Mouse (Mus musculus): Measurements from ENCODE around the gene Slc12a3.

The Slc12a3 gene

DNA sequence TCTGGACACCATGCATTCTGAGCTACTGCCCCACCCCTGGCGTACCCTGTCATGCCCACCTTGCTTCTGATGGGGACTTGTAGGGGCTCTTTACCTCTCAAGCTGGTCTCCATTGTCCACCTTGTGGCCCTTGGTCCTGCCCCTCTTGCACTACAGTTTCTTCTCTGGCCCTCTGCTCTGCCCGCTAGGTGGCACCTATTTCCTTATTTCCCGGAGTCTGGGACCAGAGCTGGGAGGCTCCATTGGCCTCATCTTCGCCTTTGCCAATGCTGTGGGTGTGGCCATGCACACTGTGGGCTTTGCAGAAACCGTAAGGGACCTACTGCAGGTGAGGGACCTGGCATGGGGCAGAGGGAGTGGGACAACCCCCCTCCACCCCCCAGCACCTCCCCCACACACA lies 4.3 kb downstream of the Slc12a3 start:
- peak; percentile 5 for DNase-seq (ENCODE audit: low spot score)

DNA sequence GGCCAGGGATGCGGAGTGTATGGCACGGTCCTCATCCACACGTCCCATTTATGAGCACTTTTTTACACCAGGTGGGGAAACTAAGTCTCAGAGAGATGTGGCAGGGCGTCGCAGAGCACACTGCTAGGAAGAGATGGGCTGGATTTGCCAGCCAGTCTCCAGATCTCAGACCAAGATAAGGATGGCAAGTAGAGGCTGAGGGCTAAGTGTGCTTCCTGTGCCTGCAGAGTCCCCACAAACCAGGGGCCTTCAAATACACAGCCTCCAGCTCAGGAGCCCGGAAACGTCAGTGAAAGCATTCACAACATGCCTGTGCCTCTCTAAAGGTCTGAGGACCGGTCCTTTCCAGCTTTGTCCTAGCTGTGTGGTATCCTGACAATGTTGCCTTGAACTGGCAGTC lies 8.6 kb downstream of the Slc12a3 start:
- no peak for DNase-seq (ENCODE audit: low spot score)

DNA sequence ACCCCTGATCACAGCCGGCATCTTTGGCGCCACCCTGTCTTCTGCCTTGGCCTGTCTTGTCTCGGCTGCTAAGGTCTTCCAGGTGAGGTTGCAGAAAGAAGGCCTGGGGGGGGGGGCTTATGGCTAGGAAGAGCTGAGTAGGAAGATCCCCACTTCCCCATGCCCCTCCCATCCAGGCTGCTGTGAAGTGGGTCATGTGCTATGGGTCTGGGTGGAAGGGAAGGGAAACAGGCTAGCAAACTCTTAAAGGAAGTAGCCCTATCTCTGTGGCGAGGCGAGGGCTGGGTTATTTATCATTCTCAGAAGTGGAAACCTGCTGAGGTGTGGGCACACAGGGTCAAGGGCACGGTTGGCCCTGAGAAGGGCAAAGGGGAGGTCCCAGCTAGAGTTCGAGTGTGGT lies 11.8 kb downstream of the Slc12a3 start:
- DNase-seq (ENCODE audit: low spot score) = no peak

GRCm38 (mm10) chr8:94342691-94343090 lies 13.7 kb downstream of the Slc12a3 start:
- no peak for DNase-seq (ENCODE audit: low spot score)

DNA sequence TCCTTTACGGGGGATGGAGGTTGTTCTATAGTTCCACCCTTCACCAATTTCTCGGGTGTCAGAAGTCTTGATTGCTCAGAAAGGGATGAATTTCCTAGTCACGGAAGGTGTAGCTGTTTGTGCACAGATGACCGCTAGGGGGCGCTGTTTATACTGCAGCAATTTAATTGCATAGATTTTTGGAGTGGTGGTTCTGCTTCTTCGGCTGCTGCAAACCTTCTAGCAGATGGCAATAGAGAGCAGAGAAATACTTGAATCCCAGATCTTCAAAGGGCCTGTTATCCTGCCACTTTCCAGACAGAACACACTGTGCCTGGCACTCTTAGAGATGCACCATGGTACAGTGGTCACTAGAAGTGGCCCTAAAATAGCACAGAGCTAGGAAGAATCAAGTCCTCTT lies 14.3 kb downstream of the Slc12a3 start:
- peak; percentile 79 for DNase-seq (ENCODE audit: low spot score)

- DNase-seq (ENCODE audit: low spot score) = no peak
Measured at GRCm38 (mm10) chr8:94343778-94344320, 14.8 kb downstream of the Slc12a3 start.

GRCm38 (mm10) chr8:94345657-94346056 lies 16.7 kb downstream of the Slc12a3 start:
- DNase-seq (ENCODE audit: low spot score) = no peak

DNA sequence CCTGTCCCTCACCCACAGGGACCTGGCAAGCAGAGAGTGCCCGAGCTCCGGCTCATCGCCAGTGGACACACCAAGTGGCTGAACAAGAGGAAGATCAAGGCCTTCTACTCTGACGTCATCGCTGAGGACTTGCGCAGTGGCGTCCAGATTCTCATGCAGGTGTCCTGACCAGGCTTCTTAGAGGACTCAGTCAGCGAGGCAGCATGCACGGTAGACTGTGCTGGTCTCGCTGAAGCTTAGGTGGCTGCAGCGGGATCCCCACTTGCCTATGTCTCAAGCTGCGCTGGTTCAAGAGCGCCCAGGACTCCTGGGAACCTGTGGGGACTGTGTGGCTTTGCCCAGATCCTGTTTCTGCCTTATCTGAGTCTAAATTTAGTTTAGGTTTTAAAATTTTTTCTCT lies 17.3 kb downstream of the Slc12a3 start:
- no peak for DNase-seq (ENCODE audit: low spot score)

DNA sequence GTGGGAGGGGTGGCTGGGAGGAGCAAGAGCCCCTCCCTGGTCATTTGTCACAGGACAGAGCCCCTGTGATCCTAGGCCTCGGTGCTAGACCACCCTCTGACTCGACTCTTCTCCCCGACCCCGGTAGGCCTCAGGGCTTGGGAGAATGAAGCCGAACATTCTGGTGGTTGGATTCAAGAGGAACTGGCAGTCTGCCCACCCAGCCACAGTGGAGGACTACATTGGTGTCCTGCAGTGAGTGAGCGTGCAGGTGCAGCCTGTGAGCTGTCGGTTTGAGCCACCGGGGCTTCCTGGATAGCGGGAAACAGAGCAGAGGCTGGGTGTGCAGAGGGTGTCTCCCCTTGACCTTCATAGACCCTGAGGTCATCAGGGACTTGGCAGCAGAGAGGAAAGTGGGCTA lies 19.4 kb downstream of the Slc12a3 start:
- no peak for DNase-seq (ENCODE audit: low spot score)

GRCm38 (mm10) chr8:94354069-94354531 lies 25.1 kb downstream of the Slc12a3 start:
- DNase-seq (ENCODE audit: low spot score) = no peak

- no peak for DNase-seq (ENCODE audit: low spot score)
Measured at GRCm38 (mm10) chr8:94354571-94354970, 25.6 kb downstream of the Slc12a3 start.

DNA sequence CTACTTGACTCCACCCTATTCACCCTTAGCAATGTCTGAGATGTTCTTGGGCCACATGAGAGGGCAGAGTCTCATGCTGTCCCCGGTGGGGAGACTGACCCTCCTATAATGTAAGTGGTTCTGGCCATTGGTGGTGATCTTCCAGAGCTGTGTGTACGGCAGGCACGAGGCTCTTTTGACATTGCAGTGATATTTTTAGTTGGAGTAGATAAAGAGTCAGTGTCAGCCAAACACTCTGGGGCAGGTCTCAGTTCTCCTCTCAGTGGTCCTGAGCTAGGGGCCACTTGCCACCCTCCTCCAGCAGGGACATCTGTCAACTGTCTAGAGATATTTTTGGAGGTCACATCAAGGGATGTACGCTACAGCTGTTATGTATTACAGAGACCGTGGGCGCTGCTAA lies 28.2 kb downstream of the Slc12a3 start:
- DNase-seq (ENCODE audit: low spot score) = no peak

DNA sequence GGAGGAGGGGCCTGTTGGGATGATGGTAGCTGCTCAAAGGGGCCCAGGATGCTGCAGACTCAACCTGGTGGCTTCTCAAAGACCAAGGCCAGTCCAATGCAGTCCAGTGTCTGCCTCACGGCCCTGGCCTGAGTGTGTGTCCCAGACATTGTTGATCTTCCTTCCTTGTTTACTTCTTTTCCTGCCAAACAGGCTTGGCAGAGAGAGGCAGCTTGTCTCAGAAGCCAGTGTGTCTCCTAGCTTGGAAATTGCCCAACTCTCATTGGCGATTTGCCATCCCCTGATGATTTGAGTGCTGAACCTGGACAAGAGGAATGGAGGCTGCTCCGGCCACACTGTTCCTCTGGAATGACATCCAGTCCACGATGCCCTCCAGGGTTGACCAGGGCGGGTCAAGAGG lies 29.5 kb downstream of the Slc12a3 start:
- no peak for DNase-seq (ENCODE audit: low spot score)

- DNase-seq (ENCODE audit: low spot score) = no peak
Measured at GRCm38 (mm10) chr8:94361774-94362431, 32.9 kb downstream of the Slc12a3 start.

DNA sequence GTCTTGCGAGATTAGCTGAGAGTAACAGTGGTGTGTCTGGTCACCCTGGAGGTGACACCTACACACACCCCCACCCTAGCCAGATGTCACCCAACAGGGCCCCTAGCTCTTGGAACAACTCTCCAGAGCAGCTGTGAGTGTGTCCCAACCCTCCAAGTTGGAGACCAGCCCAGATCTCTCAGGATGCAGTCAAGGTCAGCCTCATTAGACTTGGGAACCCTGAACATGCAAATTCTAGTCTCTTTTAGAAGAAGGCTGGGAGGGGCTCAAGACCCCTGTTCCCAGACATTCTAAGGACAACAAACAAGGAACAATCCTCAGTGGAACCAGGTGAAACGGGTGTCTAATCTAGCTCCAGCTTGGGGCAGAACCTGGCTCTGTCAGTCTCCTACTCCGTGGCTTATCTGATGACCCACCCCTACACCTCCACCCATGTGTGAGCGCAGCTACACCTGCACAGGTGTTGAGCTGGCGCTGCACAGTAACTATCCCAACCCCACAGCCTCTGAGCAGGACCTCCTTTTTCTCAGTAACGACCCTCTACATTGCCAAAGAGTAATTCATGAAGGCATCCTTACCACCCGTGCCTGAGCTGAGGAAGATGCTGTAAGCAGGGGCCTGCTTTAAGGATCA lies 33.7 kb downstream of the Slc12a3 start:
- DNase-seq (ENCODE audit: low spot score) = no peak

GRCm38 (mm10) chr8:94363288-94363688 lies 34.3 kb downstream of the Slc12a3 start:
- peak; percentile 15 for DNase-seq (ENCODE audit: low spot score)

GRCm38 (mm10) chr8:94363906-94364305 lies 34.9 kb downstream of the Slc12a3 start:
- DNase-seq (ENCODE audit: low spot score) = no peak

GRCm38 (mm10) chr8:94364686-94365312 lies 35.8 kb downstream of the Slc12a3 start:
- DNase-seq (ENCODE audit: low spot score) = no peak

DNA sequence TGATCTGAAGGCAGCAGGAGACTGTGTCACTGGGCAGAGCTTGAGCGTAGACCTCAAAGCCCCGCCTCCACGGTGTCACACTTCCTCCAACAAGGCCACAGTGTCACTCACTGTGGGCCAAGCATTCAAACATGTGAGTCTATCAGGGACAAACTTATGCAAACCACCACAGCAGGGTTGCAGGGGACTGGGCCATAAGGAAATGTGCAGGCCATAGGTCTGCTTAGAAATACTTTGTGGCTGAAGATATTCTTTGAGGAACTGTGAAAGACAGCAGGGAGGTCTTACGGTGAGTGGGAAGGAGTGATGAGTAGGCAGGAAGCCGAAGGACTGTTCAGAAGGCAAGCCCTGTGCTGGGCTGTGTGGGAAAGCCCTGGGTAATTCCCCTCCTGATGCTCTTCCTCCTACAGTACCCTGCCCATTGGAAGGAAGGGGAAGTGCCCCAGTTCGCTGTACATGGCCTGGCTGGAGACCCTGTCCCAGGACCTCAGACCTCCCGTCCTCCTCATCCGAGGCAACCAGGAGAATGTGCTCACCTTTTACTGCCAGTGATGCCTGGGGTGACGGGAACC lies 36.5 kb downstream of the Slc12a3 start:
- no peak for DNase-seq (ENCODE audit: low spot score)

GRCm38 (mm10) chr8:94370839-94371238 lies 41.8 kb downstream of the Slc12a3 start:
- DNase-seq (ENCODE audit: low spot score) = no peak

- DNase-seq (ENCODE audit: low spot score) = no peak
Measured at GRCm38 (mm10) chr8:94372955-94373599, 44.1 kb downstream of the Slc12a3 start.

- no peak for DNase-seq (ENCODE audit: low spot score)
Measured at GRCm38 (mm10) chr8:94375551-94375991, 46.6 kb downstream of the Slc12a3 start.
